Comparison of ENCODE assay signal across 8 mouse cellular contexts in genomic region chr10:98913961-98914809, GRCm38 (mm10). TPM values are rescaled to one million over a fixed set of nuclear protein-coding genes. Genes with fewer than 3 reads are reported as not detected.
DNase-seq lines count a peak whose midpoint lies in the region; ATAC-seq lines count a peak whose summit lies in the region.

Atp2b1 (plus strand) TSS chr10:98914406.

- peak; percentile 98 for DNase-seq in NIH3T3 (ENCODE audit: low read depth)
- DNase-seq in cerebellum, postnatal 10 days: peak; percentile 98
- DNase-seq in frontal cortex, postnatal 14 days (ENCODE audit: low spot score in 2 of 2): peak; percentile 90 to 92
- DNase-seq in layer of hippocampus, postnatal 25 days (ENCODE audit: extremely low spot score in 1 of 2, low spot score in 1 of 2): peak; percentile 83
- peak; percentile 96 for DNase-seq in lung, postnatal 25 days (ENCODE audit: low spot score)
- DNase-seq in retina, embryonic 14.5 days (ENCODE audit: low spot score): peak; percentile 92
- peak; percentile 98 for DNase-seq in thymus, postnatal 4 days

- ATAC-seq in hindbrain, embryonic 13.5 days (ENCODE audit: low FRiP score): peak; percentile 94

- no peaks in the 10 kb centered on the region for H3K9me3 ChIP-seq in hindbrain, embryonic 13.5 days

- peak within 1 kb of the TSS; percentile 93 for H3K4me3 ChIP-seq in hindbrain, embryonic 13.5 days

- H3K36me3 ChIP-seq in hindbrain, embryonic 13.5 days: no peaks in the 10 kb centered on the region

- H3K27me3 ChIP-seq in hindbrain, embryonic 13.5 days: no peaks in the 10 kb centered on the region

- peak within 1 kb of the TSS; percentile 81 for H3K4me2 ChIP-seq in hindbrain, embryonic 13.5 days

- peak within 1 kb of the TSS; percentile 100 for H3K27ac ChIP-seq in hindbrain, embryonic 13.5 days

- WGBS in hindbrain, embryonic 13.5 days: under 1% methylated on average over 65 of the region's 120 CpGs

- H3K9ac ChIP-seq in hindbrain, embryonic 13.5 days: peak within 1 kb of the TSS; percentile 95

- H3K4me1 ChIP-seq in hindbrain, embryonic 13.5 days (replicated peaks): peaks cover 14% of the 10 kb centered on the region

RNA-seq across cellular contexts. Expression of gene Atp2b1, which starts in this region (rescaled TPM):
- polyA plus RNA-seq in hindbrain, embryonic 13.5 days (2015; fragmentation: Nextera tagmentation; extraction: Ambion mirVana): 254 and 255 TPM in 2 replicates
- total RNA-seq in layer of hippocampus, postnatal 25 days (2021): 1,000 to 10,000 TPM in 1 of 2 experiments, 100 to 1,000 TPM in 1; 951 to 1,124 TPM

Comparison
In these comparisons a context has a peak if more than half of its experiments do, and no peak if none do; other contexts are left out.
1. Peak in every context shown above with its lines: DNase-seq, ATAC-seq, H3K4me3 ChIP-seq and H3K27ac ChIP-seq.